Comparison of ENCODE assay signal across 8 mouse cellular contexts in the genomic region with DNA sequence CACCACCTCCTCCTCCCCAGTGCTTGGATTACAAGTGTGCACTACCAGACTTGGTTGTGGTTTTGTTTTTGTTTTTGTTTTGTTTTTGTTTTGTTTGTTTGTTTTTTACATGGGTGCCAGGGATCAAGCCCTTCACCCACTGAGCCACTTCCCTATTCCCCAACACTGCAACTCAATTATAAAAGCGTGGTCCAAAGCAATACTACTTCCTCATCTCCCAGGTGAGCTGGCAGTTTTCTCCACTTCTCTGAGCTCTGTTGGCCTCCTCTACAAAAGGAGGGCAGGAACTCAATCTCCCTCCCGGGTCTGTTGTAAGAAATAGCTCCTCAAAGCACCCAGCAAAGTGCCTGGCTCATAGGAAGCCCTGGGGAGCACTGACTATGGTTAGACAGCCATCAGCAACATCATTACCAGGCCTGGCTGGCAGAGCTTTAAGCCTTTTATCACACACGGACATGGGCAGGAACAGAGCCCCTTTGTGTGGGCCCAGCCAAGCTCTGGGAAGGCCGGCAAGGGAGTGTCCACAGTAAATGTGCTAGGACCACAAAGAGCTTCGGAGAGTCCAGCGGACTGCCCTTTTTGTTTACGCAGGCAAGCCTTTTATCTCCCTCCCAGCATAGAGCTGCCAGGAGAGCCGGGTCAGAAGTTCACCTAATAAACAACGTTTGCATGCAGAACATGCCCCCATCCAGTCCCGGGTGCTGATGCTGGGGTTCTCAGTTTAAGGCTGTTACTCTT. TPM values are rescaled to one million over a fixed set of nuclear protein-coding genes. Genes with fewer than 3 reads are reported as not detected.
DNase-seq lines count a peak whose midpoint lies in the region; ATAC-seq and TF ChIP-seq lines count a peak whose summit lies in the region.
"Had no signal": no experiment of that assay in that cellular context is flagged by ENCODE, and none has a peak within 500 bp of the region (broad histone marks: within the 10 kb centered on the region; RNA-seq: fewer than 3 reads in every experiment).

No protein-coding gene starts in this region.

- H3K27ac ChIP-seq in hindbrain, postnatal 0 days: peak overlapping the region; percentile 60

- no peaks in the 10 kb centered on the region for H3K36me3 ChIP-seq in hindbrain, postnatal 0 days (ENCODE audit: insufficient read depth, low read length)

- WGBS in hindbrain, postnatal 0 days: 13% methylated on average over 10 of the region's 10 CpGs

- H3K4me2 ChIP-seq in hindbrain, postnatal 0 days (ENCODE audit: low read depth, low read length): no peak overlapping the region

- H3K4me1 ChIP-seq in hindbrain, postnatal 0 days (ENCODE audit: insufficient read depth, low read length): no peaks in the 10 kb centered on the region
- H3K4me1 ChIP-seq: megakaryocyte, embryonic 14.5 days had no signal

- TF ChIP-seq CTCF in hindbrain, postnatal 0 days (IDR thresholded peaks at IDR 0.05; ENCODE audit: low read depth): no peak

- H3K9ac ChIP-seq in hindbrain, postnatal 0 days (replicated peaks; ENCODE audit: low read length): no peak overlapping the region

- ATAC-seq in hindbrain, postnatal 0 days: peak; percentile 96
- ATAC-seq in granulocyte monocyte progenitor cell, adult 5-6 weeks (replicated peaks; ENCODE audit: poor library complexity, severe bottlenecking): no peak

- peak; percentile 59 for DNase-seq in MN1 (ENCODE audit: low spot score)
- peak; percentile 37 for DNase-seq in brain, embryonic 18.5 days (ENCODE audit: low read depth, low spot score)
- peak; percentile 71 for DNase-seq in hindbrain, postnatal 0 days (ENCODE audit: low spot score)
- DNase-seq in mesoderm, embryonic 11.5 days (ENCODE audit: low read depth, low spot score): peak; percentile 58
- DNase-seq in cerebellum, adult 8-10 months: no peak
- DNase-seq in right cerebral cortex, postnatal 14 days: no peak

- no peaks in the 10 kb centered on the region for H3K27me3 ChIP-seq in hindbrain, postnatal 0 days (ENCODE audit: insufficient read depth, low read length)

- H3K4me3 ChIP-seq in hindbrain, postnatal 0 days (ENCODE audit: low read length): no peak overlapping the region
- H3K4me3 ChIP-seq: megakaryocyte, embryonic 14.5 days had no signal

- H3K9me3 ChIP-seq in hindbrain, postnatal 0 days (ENCODE audit: low read length): no peaks in the 10 kb centered on the region

RNA-seq across cellular contexts. Expression of a gene that starts 11.3 kb away (rescaled TPM):
- 33.2 and 42.0 TPM in 2 replicates for total RNA-seq in hindbrain, postnatal 0 days (2014; rRNA removed)
- polyA plus RNA-seq in hindbrain, postnatal 0 days (2015; fragmentation: Nextera tagmentation; extraction: Ambion mirVana): 48.2 and 49.6 TPM in 2 replicates
- total RNA-seq in granulocyte monocyte progenitor cell, adult 5-6 weeks (2014; fragmentation: Nextera tagmentation): not detected in 2 replicates
- total RNA-seq in granulocyte monocyte progenitor cell, adult 5-6 weeks (2017): not detected in 2 replicates

RNA-seq across cellular contexts. Expression of a gene that starts 55.5 kb away (rescaled TPM):
- total RNA-seq in hindbrain, postnatal 0 days (2014; rRNA removed): 12.8 and 16.5 TPM in 2 replicates
- 6.4 and 6.5 TPM in 2 replicates for polyA plus RNA-seq in hindbrain, postnatal 0 days (2015; fragmentation: Nextera tagmentation; extraction: Ambion mirVana)
- total RNA-seq in granulocyte monocyte progenitor cell, adult 5-6 weeks (2014; fragmentation: Nextera tagmentation): 4.7 and 6.8 TPM in 2 replicates
- total RNA-seq in granulocyte monocyte progenitor cell, adult 5-6 weeks (2017): 0.62 and 0.90 TPM in 2 replicates

Comparison
In these comparisons a context has a peak if more than half of its experiments do, and no peak if none do; other contexts are left out.
1. DNase-seq: peak in MN1 (single experiment), brain, embryonic 18.5 days (single experiment), hindbrain, postnatal 0 days (single experiment) and mesoderm, embryonic 11.5 days (single experiment); none in cerebellum, adult 8-10 months (single experiment) and right cerebral cortex, postnatal 14 days (single experiment).
2. RNA of a gene that starts 11.3 kb away (total RNA-seq): 33.2 to 42.0 TPM in hindbrain, postnatal 0 days; not detected in granulocyte monocyte progenitor cell, adult 5-6 weeks; every median in the first group is over 10 times any median in the second.